Mouse (Mus musculus): Measurements from ENCODE around the gene Acd.

Gene Acd

DNA sequence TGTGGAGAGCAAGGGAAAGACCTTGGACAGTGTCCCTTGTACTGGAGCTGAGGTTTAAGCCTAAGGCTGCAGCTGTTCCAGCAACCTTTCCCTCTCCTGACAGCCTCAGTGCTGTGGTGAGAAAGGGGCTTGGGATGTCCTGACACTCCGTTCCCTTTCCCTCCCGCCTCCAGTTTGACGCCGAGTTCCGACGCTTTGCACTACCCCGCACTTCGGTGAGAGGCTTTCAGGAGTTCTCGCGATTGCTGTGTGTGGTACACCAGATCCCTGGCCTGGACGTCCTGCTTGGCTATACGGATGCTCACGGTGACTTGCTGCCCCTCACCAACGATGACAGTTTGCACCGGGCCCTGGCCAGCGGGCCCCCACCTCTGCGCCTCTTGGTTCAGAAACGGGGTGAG is 1.1 kb upstream of the Acd start:
- DNase-seq (ENCODE audit: low read depth, low spot score) = no peak

DNA sequence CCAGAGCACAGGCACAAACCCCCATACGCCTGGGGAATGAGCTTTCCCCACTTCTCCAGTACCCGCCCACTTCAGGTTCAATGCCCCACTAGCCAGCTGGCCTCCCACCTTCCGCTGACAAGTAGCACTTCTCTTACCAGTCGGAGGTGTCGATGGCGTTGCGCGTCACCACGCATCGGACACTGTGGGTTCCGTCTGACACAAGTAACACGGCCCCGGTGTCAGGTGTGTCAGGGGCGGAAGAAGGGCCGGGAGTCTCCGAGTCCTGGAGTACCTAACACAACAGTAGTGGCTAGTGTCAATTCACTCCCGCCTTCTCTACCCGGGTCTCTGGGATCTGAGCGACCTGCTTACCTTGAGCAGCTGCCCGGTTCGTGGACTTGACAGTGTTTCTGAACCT is 336 bp downstream of the Acd start:
- peak; percentile 52 for DNase-seq (ENCODE audit: low read depth, low spot score)

DNA sequence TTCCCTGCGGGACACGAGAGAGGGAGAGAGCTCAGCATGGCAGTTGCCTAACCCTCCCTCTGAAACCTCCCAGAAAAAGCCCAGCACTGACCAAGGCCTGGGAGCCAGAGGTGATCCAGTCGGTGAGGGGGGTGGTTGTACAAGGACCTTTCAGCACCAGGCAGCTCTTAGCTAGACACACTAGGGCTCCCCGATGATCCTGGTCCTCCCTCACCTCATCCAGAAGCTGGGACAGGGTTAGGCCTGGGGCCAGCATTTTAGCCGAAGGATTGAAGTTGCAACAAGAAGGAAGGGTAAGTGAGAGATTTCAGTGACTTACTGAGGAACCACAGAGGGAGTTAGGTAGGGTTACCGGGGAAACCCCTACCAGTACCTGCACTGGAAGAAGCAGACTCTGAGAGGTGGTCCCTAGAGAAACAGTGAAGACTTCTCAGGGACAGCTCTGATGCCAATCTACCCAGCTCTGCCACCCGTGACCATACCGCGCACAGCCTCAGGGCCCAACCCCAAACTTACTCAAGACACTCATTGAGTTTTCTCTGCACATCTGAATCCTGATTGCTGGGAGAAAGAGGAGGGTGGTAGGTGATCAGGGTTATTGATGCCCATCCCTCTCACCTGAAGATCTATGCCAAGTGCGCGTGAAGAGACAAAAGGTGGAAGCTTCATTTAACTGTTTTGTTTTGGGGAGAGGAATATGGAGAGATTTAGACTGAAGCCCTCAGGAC is 1.2 kb downstream of the Acd start:
- no peak for DNase-seq (ENCODE audit: low read depth, low spot score)

DNA sequence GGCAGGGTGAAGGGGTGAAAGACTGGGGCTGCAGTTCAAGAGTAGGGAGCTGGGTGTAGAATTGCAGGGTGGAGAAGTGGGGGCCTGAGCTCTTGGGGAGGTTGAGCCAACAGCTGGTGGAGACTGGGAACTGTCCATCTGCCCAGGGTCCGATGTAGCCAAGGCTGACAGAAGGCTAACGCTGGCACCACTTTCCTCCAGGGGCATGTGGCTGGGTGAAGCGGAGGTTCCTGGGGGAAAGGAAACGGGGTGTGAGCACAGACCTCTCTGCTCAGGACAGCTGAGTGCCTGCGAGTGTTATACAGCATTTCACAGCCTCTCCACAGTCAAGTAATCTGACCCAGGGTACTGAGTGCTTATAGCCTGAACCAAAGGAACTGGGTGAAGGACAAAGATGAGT is 2.2 kb downstream of the Acd start:
- DNase-seq (ENCODE audit: low read depth, low spot score) = no peak

DNA sequence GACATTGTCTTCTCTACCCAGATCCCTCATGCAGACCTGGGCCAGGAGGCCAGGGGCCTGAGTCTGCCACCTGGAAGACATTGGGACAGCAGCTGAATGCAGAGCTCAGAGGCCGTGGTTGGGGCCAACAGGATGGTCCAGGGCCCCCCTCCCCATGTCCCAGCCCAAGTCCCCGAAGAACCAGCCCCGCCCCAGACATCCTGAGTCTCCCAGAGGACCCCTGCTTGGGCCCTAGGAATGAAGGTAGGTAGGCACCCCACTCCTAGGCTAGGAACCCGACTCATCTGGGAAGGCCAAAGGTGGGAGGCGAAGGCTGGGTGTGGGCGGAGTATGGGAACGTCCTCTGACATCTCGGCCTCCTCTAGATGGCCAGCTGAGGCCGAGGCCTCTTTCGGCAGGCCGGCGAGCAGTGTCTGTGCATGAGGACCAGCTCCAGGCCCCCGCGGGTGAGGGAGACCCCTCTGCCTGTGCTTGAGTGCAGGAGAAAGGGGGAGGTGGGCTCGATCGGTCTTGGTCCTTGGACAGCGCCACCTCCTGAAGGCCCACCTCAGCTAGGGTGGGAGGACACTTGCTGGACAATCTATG is 3.6 kb downstream of the Acd start:
- DNase-seq (ENCODE audit: low read depth, low spot score) = no peak

DNA sequence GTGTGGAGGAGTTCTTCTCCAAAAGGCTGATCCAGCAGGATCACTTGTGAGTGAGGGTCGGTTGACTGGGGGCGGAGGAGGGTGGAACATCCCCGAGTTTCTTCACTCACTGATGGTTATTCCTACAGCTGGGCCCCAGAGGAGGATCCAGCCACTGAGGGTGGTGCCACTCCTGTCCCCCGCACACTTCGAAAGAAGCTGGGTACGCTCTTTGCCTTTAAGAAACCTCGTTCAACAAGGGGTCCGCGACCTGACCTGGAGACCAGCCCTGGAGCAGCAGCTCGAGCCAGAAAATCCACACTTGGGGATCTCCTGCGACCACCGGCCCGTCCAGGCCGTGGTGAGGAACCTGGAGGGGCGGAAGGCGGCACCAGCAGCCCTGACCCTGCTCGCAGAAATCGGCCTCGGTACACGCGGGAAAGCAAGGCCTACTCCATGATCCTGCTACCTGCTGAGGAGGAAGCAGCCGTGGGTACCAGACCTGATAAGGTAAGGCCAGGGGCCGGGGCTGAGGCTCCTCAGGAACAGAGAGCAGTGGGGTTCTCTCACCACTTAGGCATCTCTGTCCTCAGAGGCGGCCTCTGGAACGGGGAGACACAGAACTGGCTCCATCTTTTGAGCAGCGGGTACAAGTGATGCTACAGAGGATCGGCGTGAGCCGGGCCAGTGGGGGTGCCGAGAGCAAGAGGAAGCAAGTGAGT is 5.7 kb downstream of the Acd start:
- no peak for DNase-seq (ENCODE audit: low read depth, low spot score)

DNA sequence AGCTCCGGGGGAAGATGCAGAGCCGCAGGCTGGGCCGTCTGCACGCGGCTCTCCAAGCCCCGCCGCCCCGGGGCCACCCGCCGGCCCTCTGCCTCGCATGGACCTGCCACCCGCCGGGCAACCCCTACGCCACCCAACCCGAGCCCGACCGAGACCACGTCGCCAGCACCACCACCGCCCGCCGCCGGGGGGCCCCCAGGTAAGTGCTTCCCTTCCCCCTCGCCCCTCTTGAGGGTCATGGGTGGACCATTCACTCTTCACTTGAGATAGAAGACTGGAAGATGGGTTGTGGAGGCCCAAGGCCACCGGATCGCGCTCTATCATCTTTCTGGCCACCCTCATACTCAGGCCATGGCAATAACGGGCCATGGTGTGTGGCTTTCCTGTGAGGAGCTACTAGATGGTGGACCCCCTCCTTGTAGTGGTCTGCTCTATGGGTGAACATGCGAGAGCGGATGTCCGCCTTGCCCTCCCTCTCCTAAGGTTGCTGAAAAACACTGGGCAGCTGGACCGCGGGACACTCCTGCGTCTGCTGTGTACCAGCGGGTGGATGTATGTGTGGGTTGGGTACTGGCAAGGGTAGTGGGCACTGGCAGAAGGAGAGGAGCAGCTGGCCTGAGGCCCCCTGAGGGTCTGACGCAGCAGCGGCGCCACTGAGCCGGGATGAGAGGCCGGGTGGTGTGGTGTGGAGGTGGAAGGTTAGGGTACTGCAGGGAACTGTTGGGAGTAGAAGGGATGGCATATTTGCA is 6.7 kb downstream of the Acd start:
- DNase-seq (ENCODE audit: low read depth, low spot score) = no peak

DNA sequence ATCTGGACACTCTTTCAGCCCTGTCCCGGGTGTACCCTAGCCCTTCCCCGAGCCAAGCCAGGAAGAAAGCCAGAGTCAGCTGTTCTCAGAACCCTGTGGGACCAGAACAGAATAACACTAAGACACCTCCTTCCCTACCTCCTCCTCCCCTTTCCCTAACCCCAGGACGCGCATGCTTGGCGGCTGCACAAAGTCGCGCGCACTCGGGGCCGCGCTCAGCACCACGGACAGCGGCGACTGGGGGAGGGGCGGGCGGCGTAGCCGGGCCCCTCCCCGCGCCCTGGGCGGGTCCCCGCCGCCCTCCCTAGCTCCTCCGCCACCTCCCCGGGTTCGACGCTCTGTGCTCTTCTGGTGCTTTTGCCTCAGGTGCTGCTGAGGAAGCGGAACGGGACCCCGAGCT is 7.3 kb downstream of the Acd start:
- no peak for DNase-seq (ENCODE audit: low read depth, low spot score)

DNA sequence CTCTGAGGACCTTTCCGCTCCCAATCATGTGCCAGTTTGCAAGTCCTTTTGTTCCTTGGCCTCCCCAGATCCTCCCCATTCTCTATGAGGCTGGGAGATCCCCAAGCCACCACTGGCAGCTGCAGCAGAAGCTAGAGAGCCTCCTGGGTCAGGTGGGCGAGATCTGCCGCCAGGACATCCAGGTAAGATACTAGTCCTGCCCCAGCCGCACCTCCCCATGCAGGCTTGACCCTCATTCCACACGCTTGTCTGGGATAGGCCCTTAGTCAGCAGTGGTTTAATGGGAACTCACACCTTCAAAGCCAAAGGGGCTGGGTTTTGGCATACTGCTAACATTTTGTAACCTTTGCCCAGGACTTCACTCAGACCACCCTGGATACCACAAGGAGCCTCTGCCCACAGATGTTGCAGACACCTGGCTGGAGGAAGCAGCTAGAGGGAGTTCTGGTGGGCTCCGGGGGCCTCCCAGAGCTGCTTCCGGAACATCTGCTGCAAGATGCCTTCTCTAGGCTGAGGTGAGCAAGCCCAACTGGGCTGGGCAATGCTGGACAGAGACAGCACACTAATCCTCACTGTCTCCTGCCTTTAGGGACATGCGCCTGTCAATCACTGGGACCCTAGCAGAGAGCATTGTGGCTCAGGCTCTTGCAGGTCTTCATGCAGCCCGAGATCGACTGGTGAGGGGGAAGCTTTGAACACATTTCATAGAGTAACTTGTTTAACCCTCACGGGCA is 8.3 kb downstream of the Acd start:
- no peak for DNase-seq (ENCODE audit: low read depth, low spot score)

DNA sequence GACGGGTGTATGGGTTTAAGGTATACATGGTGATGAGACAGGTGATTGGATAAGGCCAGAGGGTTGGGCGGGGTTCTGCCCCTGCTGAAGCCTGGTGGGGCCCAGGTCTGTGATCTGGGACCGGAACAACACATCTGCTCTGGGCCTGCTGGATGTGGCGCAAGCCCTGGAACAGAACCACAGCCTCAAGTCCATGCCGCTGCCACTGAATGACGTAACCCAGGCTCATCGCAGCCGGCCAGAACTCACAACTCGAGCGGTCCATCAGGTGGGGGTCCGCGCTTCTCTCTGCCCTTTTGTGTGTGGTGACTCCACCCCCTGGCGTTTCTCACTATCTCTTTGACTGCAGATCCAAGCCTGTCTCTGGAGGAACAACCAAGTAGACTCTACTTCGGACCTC is 9.9 kb downstream of the Acd start:
- DNase-seq (ENCODE audit: low read depth, low spot score) = no peak

DNA sequence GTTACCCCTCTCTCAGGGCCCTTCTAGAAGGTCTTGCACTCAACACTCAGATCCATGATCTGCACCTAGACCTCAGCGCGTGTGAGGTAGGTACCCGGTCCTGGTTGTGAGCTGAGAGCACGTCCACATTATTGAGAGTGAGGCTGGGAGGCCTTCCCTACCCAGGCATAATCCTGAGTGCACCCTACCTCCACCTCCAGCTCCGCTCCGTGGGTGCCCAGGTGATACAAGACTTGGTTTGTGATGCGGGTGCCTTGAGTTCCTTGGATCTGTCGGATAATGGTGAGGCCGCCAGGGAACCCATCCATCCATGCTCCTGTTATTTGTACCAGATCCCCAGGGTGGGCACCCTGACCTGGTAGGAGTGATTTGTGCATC is 10.9 kb downstream of the Acd start:
- no peak for DNase-seq (ENCODE audit: low read depth, low spot score)

DNA sequence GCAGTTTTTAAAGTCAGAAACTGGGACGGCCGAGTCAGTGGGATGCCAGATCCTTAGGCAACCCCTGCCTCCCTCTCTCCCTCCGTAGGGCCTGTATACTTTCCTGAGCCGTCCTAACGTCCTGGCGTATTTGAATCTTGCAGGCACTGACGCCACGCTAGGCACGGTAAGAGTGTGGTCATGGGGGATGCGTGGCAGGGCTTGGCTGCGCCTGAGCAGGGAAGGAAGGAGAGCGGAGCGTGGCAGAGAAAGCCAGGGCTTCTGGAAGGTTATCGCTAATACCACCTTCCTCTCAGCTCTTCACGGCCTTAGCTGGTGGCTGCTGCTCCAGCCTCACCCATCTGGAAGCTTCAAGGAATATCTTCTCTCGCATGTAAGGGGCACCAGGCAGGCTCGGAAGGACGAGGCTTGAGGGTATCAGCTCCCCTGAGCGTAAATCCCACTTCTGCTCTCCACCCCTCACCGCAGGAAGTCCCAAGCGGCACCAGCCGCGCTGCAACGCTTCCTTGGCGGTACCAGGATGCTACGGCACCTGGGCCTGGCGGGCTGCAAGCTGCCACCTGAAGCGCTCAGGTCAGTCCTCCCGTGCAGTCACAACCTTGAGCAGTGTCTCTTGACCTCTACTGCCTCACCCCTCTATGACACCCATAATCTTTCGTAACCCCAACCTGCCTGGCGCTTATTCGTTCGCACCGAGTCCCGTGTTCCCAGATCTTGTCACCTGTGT is 11.5 kb downstream of the Acd start:
- no peak for DNase-seq (ENCODE audit: low read depth, low spot score)

DNA sequence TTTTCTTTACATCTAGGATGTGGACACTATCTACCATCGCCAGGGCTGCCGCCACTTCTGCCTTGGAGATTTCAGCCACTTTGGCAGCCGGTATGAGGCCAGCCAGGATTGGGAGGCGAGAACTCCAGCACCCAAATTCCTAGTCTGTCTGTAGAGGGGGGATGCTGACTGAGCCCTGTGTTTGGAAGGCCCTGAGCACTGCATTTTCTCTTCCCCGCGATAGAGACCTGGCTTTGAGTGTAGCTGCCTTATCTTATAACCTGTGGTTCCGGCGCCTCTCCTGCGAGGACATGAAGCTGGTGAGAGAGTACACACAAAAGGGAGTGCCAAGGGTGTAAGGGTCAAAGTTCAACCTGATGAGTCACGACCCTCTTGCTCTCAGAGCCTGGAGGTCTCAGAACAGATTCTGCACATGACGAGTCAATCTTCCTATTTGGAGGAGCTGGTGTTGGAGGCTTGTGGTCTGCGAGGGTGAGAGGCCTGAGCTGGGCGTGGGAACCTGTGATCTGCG is 12.6 kb downstream of the Acd start:
- no peak for DNase-seq (ENCODE audit: low read depth, low spot score)

DNA sequence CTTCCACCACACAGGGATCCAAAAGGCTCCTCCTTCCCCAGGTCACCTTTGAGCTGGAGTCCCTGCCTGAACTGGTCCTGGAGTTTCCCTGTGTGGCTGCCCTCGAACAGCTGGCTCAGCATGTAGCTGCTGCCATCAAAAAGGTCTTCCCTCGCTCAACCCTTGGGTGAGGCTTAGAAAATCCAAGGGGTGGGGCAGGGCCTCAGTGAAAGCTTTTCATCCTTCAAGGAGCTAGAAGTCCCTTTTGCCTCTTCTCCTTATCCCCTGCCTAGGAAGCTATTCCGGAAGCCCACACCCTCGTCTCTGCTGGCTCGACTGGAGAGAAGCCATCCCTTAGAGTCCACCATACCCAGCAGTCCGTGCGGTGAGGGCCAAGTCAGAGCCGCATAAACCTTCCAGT is 13.4 kb downstream of the Acd start:
- no peak for DNase-seq (ENCODE audit: low read depth, low spot score)

DNA sequence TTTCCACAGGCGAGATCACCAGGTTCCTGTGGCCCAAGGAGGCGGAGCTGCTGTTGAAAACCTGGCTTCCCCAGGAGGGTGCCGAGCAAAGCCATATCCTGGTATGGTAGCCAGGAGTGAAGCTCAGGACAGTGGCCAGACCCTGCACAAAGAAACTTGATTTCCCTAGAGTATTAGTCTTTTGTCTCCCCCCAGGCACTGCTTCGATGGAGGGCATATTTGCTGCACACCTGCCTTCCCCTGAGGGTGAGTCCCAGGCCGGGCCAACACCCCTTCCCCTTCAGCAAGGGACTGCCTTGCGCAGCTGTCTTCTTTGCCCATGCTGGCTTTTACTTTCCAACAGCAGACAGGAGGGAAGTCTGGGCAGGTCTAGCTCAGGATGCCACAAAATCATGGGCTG is 14.4 kb downstream of the Acd start:
- no peak for DNase-seq (ENCODE audit: low read depth, low spot score)

DNA sequence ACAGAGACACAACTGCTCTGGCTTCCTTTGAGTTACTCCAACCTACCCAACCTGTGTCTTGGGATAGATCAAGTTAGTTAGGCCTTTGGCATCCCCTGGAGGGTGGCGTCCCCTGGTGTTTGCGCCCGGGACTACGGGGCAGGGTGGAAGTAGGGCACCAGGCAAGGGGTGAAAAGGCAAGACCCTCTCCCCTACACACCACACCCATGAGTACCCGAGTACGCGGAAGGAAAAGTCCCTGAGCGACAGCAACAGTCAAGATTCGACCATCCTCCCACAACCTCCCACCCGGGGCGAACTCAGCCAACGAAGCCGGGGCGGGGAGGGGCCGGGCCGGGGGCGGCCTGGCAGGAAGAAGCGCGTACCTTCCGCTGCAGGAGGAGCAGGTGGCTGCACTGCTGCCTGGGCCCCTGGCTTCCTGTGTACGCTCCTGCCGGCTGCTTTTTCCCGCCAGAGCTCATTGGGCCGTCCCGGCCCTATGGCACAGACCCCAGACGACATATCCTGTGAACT is 15.1 kb downstream of the Acd start, which contains the start of gene Carmil2:
Carmil2 (plus strand) TSS at position 479 of the 513 bp plus-strand sequence.
- DNase-seq (ENCODE audit: low read depth, low spot score) = no peak

DNA sequence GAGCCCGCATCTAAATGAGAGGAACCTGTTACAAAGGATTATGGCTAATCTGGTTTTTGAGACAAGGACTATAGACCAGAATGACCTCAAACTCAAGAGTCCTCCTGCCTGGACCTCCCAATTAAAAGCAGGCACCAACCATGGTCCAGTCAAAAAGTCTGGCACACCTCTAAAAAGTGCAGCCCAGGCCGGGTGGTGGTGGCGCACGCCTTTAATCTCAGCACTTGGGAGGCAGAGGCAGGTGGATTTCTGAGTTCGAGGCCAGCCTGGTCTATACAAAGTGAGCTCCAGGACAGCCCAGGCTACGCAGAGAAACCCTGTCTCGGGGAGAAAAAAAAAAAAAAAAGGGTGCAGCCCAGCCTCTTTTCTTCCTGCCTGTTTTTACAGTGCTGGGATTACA is 15.6 kb downstream of the Acd start:
- DNase-seq (ENCODE audit: low read depth, low spot score) = no peak

DNA sequence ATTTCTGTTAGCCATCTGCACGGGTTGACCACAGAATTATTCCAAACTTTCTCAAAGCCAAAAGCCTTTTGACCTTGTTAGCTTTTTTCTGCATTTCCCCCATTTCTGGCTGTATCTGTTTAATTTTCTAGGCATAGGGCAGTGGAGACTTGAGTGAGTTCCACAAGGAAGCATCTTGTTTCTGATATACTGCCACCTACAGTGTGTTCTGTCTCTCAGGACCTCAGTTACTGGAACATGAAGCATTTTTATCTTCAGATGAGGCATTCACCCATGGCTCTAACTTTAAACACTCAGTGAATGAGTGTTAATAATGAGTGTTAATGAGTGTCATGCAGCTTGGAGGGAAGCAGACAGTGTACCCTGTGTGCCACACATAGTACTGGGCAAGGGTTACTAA is 23.0 kb downstream of the Acd start:
- no peak for DNase-seq (ENCODE audit: low read depth, low spot score)

DNA sequence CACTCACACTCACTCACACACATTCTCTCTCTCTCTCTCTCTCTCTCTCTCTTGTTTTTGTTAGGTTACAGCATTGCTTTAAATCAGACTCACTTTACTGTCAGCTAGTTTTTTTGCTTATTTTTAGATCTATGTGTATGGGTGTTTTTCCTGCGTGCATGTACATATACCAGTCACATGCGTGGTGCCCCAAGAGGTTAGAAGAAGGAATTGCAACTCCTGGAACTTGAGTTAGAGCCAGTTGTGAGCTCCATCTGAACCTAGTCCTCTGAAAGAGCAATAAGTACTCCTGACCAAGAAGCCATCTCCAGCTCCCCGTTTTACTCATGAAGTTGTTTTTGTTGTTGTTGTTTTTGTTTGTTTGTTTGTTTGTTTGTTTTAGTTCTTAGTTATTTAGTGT is 39.7 kb downstream of the Acd start:
- no peak for DNase-seq (ENCODE audit: low read depth, low spot score)

DNA sequence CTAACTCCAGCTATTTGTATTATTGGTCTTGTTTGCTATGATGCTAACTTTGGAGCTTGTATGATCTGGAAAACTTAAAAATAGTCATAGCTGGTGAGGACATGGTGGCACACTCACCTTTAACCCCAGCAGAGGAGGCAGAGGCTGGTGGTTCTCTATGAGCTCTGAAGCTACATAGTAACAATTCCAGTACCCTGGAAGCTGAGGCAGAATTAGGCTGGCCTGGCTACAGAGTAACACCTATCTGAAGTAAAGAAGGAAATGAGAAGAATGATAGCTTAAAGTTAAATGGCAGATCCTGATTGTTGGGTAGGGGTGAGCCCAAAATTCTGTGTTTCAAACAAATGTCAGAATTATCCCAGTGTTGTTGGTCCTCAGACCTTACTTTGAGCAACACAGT is 43.3 kb downstream of the Acd start:
- no peak for DNase-seq (ENCODE audit: low read depth, low spot score)

DNA sequence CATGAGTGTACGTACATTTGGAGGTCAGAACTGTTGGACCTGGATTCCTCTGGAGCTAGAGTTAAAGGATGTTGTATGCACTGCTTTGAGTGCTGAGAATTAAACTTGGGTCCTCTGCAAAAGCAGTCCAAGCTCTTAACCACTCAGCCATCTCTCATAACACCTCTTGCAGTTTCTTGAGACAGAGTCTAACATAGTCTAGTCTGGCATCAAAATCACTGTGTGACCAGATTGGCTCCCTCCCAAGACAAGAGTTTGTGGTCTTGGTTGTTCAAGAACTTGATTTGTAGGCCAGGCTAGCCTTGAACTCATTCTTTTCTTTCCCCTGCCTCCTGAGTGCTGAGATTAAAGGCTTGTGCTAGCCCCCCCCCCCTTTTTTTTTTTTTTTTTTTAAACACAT is 52.0 kb downstream of the Acd start:
- no peak for DNase-seq (ENCODE audit: low read depth, low spot score)

Measured in c-Kit-negative CD71-positive TER-119-positive erythroid progenitor cells, embryonic 14.5 days (primary cell).